Mouse (Mus musculus) telencephalon, adult 2 months (tissue): ENCODE data around the gene Pnpo.

ENCODE experiments used
- DNase-seq: peaks from one replicate; pipeline ENCODE4 v3.0.0-alpha.2; 2011; ENCODE audit warnings: low read depth, low spot score

The Pnpo gene

DNA sequence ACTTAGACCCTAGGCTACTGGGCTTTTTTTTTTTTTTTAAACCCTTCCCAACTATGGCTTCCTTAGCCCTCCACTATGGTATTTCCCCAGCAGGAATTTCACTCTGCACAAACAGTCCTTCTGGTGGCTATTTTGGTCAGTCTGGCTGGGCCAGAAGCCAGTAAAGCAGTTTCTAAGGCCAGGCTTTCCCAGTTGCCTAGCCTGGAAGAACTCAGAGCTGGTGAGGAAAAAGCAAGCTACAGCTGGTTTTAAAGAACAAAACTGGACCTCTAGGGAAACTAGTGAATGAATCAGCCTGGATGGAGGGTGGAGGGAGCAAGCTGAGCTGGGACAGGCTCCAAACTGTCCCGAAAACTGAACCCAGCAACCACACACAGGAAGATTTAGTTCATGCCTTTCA lies 26.0 kb upstream of the Pnpo start:
- no peak for DNase-seq

DNA sequence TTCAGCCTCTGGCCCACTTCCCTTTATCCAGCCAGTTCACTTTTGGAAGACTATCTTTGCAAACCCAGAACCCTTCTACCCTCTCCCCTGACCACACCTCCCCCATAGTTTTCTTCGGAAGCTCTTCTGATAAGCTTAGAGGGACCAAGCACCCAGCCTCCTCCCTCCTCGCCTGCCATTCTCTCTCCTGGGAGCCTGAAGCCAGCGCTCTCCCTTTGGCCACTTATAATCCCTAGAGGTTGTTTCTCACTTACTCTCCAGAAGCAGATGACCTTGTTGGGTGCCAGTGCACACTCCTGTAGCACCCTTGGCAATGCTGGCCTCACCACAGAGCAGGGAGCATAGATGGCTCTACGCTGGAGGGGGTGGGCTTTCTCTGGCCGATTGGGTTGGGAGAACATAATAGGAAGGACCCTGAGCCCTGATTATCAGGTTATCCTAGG lies 25.5 kb upstream of the Pnpo start:
- DNase-seq, result no peak

DNA sequence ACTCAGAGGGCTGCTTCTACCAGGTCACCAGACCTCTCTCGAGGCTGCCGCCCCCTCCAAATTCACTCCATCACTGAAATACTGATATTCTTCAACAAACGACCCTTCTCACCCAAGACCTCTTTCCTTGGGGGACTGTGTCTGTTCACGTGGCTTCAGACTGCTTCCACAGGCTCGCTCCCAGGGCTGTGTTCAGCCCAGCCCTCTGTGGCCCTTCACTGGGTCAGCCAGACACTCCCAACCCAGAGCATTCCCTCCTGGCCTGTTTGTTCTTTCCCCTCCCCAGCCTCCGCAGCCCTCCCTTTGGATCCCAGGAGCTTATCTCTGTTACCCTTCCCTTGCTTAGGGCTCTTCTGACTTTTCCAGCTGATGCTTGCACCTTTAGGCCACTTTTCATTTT lies 24.7 kb upstream of the Pnpo start:
- DNase-seq, result no peak

DNA sequence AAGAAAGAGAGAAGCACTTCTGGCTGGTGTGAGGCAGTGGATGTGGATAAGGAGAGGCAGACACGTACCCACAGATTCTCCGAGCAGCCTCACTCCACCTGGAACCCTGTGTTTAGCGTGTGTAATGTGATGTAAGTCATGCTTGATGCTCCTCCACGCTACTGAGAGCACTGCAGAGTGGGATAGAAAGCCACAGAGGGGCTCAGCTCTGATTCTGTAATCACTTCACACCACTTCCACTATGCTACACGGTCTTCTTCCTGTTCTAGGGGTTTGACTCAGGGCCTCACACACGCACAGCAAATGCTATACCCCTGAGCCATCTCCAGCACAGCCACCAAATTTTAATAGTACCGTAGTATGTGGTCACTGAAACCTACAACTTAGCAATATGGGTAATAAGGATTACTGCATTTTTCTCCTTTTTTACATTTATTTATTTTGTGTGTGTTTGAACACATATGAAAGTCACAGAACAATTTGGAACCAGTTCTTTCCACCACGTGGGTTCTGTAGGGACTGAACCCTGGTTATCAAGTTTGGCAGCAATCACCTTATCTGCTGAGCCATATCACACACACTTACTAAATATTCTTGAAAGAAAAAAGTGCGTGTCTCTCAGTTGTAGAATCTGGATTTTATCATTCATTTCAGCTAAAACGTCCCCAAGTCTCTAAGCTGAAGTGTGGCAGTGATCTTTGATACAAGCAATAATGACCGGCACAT lies 23.9 kb upstream of the Pnpo start:
- no peak for DNase-seq

DNA sequence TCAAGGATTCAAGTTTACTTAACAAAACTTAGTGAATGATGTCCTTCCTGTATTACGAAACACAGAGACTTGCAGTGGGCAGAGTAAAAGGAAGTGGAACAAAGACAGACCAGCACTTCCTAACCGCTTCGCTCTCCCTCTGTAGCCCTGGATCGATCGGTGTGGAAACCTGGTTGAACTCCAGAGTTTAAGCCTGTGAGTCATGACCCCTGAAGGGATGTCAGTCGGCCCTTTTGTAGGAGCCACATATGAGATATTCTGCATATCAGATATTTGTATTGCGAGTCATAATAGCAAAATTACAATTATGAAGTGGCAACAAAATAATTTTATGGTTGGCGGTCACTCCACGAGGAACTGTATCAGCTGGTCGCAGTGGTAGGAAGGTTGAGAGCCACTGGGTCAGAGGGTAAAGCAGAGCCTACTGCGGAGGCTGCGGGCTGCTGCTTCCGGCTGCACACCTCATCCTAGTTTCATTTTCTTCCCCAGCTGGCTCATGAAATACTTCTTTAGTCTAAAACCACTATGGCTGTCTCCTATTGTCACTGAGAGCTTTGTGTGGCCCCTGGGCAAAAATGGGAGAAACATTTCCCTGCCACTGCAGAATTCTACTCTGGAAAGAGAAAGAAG lies 23.2 kb upstream of the Pnpo start:
- DNase-seq, result no peak

DNA sequence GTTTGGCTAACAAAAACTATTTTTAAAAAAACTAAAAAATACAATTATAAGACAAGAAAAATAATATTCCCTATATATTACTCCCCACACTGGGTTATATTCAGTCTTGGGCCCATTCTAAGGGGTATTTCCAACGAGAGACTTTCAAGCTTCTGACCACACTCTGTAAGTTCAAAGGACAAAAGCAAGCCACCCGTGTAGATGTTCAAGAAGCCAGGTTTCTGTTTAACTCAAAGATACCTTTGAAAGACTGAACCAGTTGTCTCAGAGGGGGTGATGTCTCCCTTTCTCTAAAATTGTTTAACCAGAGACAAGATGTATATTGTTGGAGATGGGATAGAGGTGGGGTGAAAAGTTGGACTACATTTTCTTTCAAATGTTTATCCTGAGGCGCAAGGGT lies 22.4 kb upstream of the Pnpo start:
- no peak for DNase-seq

DNA sequence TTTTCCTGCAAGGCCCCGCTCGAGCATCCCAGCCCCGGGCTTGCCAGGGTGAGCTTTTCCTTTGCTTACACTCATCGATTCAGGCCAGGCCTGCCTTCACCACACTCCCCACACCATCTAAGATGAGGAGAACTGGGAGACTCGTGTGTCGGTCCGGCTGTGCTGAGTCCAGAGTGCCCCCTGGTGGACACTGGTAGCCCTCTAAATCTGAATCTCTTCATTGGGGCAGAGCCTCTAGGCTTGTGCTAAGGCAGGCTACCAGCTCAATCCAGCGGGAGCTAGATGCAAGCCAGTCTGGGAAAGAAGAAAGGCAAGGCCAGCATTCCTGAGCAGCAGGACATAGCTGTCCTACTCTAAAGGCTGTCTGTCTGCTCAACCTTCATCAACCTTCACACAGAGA lies 19.8 kb upstream of the Pnpo start:
- DNase-seq, result no peak

DNA sequence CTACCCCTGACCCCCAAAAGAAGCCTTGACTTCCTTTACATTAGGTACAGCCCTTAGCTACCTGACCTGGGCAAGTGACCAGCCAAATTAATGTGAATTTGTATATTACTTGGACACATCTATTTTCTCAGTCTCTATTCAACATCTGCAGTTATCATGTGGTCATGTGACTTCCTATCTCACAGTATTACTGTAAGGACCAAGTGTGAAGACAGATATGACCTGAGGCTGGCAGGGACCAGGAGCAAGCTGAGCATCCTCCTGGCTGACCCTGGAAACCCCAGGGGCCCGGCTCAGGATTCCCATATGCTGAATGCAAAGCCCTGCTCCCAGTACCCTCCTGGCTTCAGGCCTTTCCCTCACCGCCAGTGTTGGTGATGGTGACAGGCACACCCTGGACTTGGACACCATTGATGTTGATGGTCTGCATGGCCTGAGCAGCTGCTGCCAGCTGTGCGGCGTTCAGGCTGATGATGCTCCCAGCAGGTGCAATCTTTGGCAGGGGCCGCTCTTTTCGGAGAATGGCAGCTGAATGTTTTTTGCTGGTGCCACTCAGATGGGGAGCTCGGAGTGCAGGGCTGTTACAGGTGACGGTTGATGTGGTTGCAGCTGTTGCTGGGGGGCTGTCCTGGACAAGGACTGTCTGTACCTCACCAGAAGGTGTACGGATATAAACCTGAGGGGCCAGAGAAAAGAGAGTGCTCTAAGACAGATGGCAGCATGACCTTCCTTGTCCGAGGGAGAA lies 13.4 kb upstream of the Pnpo start:
- no peak for DNase-seq

DNA sequence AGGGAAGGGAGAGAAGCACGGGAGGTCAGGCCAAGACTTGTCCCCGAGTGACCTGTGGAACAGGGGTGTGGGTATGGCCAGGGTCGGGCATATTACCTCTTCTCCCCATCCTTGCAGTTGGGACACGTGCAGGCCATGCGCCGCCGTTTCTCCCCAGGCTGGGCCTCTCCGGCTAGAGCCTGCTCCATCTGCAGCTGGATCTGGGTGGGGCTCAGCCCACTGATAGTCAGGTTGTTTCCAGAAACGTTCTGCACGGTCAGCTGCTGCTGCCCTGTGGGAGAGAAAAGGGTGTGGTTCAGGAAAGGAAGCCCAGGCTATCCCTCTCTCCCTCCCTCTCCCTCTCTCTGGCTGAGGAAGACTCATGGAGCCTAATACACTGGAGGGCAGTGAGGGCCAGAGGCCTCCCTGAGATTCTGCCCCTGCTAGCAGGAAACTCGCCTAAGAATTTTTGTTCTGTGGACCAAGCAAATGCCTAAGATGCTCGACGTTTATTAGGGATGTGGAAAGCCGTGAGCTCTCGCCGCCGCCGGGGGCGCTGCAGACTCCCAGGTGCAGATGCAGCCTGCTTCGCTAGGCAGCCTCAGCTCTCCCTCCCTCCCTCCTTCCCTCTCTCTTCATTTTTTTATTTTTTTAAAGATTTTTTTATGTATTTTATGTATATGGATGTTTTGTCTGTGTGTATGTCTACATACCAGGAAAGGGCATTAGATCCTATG lies 12.4 kb upstream of the Pnpo start:
- no peak for DNase-seq

DNA sequence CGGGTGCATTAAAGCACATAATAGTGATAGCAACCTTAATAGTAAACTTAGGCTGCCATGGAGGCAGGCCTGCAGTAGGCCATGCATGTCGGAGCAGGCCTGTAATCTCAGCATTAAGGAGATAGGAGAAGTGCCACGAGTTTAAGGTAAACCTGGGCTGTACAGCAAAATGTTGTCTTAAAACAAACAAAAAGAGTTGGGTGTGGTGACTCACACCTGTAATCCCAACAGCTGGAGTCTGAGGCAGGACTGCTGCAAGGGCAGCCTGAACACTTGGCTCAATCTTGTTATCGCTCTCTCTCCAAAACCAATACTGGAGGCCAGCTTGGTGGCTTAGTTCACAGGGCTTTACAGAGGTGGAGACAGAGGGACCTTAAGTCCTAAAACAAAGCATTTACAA lies 11.3 kb upstream of the Pnpo start:
- no peak for DNase-seq

DNA sequence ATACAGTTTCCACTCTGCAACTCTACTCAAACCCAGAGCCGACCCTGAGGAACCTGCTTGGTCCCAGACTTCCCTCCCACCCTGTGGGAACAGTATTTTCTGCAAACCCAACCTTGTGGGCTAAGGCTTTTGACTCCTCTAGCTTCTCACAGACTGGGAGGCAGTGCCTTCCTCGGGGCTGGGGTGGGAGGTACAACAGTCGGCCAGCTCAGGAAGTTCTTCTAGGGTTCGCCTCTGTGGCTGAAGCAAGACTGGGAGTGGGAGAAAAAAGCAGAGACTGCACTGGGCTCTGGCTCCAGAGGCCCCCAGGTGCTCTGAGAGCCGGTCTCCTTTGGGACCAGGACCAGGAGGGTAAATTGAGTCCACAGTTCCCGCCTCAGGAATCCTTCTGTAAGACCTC lies 9.1 kb upstream of the Pnpo start:
- no peak for DNase-seq

DNA sequence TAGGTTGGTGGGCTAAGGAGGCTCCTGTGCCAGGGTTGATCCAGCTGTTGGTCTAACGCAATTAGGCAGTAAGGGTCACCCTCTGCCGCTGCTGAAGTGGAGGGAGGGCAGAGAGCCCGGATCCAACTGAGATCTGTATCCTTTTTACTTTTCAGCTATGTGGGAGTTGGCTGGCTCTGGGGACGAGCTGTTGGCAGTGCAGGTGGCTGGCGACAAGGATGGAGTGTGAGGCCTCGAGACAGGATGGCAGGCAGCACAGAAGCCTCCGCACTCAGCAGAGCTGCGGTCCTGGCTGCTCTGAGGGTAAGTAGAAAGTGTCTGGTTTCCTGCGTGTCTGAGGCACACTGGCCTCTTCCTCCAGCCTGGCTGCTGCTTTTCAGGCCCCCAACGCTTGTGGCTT lies 8.6 kb upstream of the Pnpo start:
- no peak for DNase-seq

DNA sequence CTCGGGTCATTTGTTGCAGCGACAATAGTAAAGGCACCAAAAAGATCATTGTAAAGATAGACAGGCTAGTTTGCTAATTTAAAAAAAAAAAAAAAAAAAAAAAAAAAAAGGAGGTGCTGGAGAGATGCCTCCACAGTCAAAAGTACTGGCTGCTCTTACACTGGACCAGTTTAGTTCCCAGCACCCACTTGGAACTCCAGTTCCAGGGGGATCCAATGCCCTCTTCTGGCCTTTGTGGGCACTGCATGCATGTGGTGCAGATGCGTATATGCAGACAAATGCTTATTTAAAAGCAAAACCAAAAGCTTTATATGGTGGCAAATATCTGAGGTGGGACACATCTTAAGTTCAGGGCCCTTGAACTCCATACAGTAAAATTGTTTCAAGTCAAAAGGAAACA lies 7.0 kb upstream of the Pnpo start:
- DNase-seq, result no peak

DNA sequence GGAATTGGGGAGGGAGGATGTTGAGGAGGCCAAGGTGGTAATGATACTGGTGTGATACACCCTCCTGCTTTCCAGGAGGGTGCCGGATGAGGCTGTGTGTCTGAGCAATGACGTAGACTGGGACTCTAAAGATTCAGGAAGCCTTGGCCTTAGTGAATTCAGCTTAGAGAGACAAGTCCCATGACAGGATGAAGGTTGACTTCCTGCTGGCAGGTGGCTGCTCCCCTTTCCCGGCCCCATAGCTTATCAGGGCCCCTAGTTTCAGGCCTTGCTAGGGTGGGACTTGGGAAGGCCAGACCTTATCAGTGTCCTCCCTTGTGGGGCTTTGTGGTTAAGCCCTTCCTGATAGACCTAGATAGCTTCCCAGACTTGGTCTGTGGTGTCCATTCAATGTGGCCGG lies 4.1 kb upstream of the Pnpo start:
- no peak for DNase-seq

DNA sequence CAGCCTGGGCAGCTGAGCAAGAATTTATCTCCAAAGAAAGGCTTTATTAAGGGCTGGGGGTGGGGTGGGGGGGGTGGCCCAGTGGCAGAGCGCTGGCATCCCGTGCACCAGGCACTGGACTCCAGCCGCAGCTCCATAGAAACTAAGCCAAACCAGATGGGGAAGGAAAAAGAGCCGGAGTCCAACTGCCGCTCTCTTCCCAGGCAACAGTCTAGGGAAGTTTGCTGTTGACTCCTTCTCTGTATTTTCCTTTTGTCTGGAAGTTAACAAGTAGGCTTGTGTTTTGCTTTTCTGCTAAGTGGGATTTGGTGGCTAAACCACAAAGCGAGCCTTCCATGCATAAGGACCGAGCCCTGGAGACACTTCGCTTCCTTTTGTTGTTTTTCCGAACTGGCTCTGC lies 2.7 kb upstream of the Pnpo start:
- DNase-seq, result no peak

DNA sequence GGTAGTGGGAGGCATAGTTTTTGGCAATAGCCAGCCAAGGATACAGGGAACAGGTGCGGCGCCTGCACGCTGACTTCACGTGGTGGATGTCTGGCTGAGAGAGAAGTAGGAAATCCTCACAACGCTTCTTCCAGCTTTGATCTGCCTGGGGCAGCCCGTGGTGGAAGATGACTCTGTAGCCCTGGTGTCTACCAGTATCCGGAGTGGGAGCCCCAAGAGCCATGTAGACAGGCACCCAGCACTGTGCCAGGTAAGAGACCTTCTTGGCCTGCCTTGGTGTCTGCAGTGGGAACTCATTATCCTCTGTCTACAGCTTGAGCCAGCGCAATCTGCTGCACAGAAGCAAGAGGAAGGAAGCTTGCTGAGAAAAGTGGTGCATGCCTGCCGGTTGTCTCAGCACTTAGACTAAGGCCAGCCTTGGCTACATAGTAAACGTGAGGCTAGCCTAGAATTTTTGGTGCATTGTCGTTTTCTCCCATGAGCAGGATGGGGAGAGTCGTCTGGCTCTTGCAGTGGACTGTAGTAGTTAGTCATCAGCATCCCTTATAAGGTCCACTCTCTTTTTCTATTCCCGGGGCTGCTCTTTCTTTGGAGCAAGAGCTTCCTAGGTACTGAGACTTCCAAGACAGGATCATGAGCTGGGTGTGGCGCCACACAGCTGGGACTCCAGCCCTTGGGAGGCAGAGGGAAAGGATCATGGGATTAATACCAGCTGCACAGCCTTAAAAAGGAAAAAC lies 1.2 kb upstream of the Pnpo start:
- no peak for DNase-seq

DNA sequence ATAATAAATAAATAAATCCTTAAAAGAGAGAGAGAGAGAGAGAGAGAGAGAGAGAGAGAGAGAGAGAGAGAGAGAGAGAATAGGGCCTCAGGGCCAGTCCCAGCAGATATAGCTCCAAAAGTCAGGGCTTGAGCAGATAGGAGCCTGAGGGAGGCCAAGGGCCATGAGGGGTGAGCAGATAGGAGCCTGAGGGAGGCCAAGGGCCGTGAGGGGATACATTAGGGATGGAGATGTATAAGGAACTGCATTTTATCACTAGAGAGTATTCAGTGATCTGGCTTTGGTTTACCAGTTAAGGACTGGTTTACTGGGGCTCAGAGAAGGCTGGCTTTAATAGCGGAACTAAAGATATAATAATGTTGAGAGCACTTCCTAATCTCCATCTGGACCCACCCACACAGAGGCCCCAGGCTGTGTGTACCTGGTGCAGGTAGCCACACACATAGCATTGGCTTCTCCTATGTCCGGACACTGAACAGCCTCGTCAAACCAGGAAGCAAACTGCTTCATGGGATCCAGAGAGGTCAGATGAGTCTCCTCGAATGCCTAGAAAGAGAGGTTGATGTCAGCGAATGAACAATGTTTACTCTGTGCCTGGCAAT lies 1.7 kb downstream of the Pnpo start:
- DNase-seq, result no peak

DNA sequence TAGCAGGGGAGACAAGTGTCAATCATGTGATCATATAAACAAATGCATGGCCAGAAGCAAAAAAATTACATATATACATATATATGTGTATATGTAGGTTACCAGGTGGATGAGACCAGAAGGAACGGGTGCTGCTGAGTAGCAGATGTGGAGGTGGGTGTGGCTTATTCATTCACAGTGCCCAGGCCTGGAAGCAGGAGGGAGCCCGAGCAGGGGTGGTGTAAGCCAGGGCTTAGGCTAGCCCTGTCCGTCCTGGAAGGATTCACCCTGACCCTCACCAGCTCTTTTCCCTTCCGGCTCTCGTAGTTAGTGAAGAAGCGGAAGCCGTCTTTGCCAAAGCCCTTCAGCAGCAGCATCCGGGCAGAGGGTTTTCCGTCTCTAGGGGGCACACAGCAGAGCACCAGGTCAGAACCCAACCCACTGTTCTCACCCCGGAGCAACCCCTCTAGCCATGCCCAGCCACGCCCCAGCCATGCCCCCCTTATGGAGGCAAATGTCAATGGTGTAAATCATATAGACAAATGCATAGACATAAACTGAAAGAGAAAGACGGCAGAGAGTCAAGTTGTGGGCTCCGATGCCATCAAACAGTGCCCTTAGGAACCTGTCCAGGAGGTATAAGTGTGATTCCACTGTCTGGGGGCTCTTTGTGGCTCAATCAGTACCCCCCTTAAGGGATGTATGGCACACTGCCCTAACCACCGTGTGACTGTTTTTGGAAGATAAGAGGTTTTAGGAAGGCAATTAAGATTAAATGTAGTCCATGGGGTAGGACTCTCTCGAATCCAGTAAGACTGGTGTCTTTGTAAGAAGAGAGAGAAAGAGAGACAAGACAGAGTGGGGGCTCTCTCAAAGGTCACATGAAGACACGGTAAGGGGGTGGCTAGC lies 3.0 kb downstream of the Pnpo start:
- DNase-seq, result no peak

DNA sequence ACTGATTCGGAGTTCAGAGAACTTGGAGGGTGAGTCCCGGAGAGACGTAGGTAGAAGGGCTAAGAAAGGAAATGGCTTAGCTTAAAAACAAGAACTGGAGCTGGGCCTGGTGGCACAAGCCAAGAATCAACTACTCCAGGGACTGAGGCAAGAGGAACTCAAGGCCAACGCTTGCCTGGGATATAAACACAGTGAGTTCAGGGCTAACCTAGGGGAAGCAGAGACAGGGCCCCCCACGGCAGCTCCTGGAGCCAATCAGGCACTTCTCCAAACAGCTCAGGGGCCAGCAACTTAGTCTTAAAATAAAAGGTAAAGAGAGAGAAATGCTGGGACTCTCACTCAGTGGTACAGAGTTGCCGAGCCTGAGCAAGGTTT lies 5.4 kb downstream of the Pnpo start:
- no peak for DNase-seq
